Mouse (Mus musculus): ENCODE results near the gene Mast3. TPM values are rescaled to one million over a fixed set of nuclear protein-coding genes. Genes with fewer than 3 reads are reported as not detected.
A peak's percentile ranks its signal among the peaks of the same experiment; 100 is the strongest.

The Mast3 gene
- polyA plus RNA-seq, 1 experiment from 2014 or later: 30.8 TPM

GRCm38 (mm10) chr8:70845108-70845507 is 40.3 kb upstream of the Mast3 start:
- H3K9ac ChIP-seq (replicated peaks; ENCODE audit: low read depth, low read length): no peak overlapping the region
- no peaks in the 10 kb centered on the region for H3K27me3 ChIP-seq (replicated peaks; ENCODE audit: control insufficient read depth, insufficient read depth, low read length)
- H3K9me3 ChIP-seq (ENCODE audit: control insufficient read depth, low read length): no peaks in the 10 kb centered on the region
- H3K27ac ChIP-seq (ENCODE audit: low read length): no peak overlapping the region
- 46% methylated on average over 5 of the region's 5 CpGs for WGBS
- no peak overlapping the region for H3K4me3 ChIP-seq (replicated peaks; ENCODE audit: low read length)
- no peak for ATAC-seq
- no peak overlapping the region for H3K4me2 ChIP-seq (ENCODE audit: low read length)
- H3K4me1 ChIP-seq (replicated peaks; ENCODE audit: control insufficient read depth, insufficient read depth, low read length): peaks cover 4% of the 10 kb centered on the region; the same call in 1 of the 2 replicates
- no peaks in the 10 kb centered on the region for H3K36me3 ChIP-seq (ENCODE audit: control insufficient read depth, insufficient read depth)

GRCm38 (mm10) chr8:70844523-70844922 is 39.7 kb upstream of the Mast3 start:
- Histone ChIP-seq H3K9ac (replicated peaks; ENCODE audit: low read depth, low read length) (no peak overlapping the region), H3K4me3 (replicated peaks; ENCODE audit: low read length) (no peak overlapping the region), H3K27ac (ENCODE audit: low read length) (no peak overlapping the region), H3K36me3 (ENCODE audit: control insufficient read depth, insufficient read depth) (no peaks in the 10 kb centered on the region), H3K27me3 (replicated peaks; ENCODE audit: control insufficient read depth, insufficient read depth, low read length) (no peaks in the 10 kb centered on the region), H3K4me2 (ENCODE audit: low read length) (no peak overlapping the region), H3K4me1 (replicated peaks; ENCODE audit: control insufficient read depth, insufficient read depth, low read length) (peaks cover 5% of the 10 kb centered on the region; the same call in 1 of the 2 replicates), H3K9me3 (ENCODE audit: control insufficient read depth, low read length) (no peaks in the 10 kb centered on the region)
- no peak for ATAC-seq
- WGBS: 1% methylated on average over 6 of the region's 6 CpGs

GRCm38 (mm10) chr8:70843941-70844340 is 39.1 kb upstream of the Mast3 start:
- Histone ChIP-seq H3K4me1 (replicated peaks; ENCODE audit: control insufficient read depth, insufficient read depth, low read length) (peaks cover 5% of the 10 kb centered on the region), H3K9me3 (ENCODE audit: control insufficient read depth, low read length) (no peaks in the 10 kb centered on the region), H3K36me3 (ENCODE audit: control insufficient read depth, insufficient read depth) (no peaks in the 10 kb centered on the region), H3K27ac (ENCODE audit: low read length) (no peak overlapping the region), H3K4me2 (ENCODE audit: low read length) (no peak overlapping the region), H3K9ac (replicated peaks; ENCODE audit: low read depth, low read length) (no peak overlapping the region), H3K27me3 (replicated peaks; ENCODE audit: control insufficient read depth, insufficient read depth, low read length) (no peaks in the 10 kb centered on the region), H3K4me3 (replicated peaks; ENCODE audit: low read length) (no peak overlapping the region)
- ATAC-seq: no peak
- 88% methylated on average over 8 of the region's 8 CpGs for WGBS

- H3K4me2 ChIP-seq (ENCODE audit: low read length): no peak overlapping the region
Observed at GRCm38 (mm10) chr8:70843214-70843773, 38.4 kb upstream of the Mast3 start.

GRCm38 (mm10) chr8:70842484-70842883 is 37.6 kb upstream of the Mast3 start:
- H3K36me3 ChIP-seq (ENCODE audit: control insufficient read depth, insufficient read depth): no peaks in the 10 kb centered on the region
- no peak overlapping the region for H3K4me3 ChIP-seq (replicated peaks; ENCODE audit: low read length)
- H3K27ac ChIP-seq (ENCODE audit: low read length): no peak overlapping the region
- no peak overlapping the region for H3K4me2 ChIP-seq (ENCODE audit: low read length)
- no peaks in the 10 kb centered on the region for H3K27me3 ChIP-seq (replicated peaks; ENCODE audit: control insufficient read depth, insufficient read depth, low read length)
- no peak for ATAC-seq
- H3K9me3 ChIP-seq (ENCODE audit: control insufficient read depth, low read length): no peaks in the 10 kb centered on the region
- H3K4me1 ChIP-seq (replicated peaks; ENCODE audit: control insufficient read depth, insufficient read depth, low read length): peaks cover 11% of the 10 kb centered on the region
- no peak overlapping the region for H3K9ac ChIP-seq (replicated peaks; ENCODE audit: low read depth, low read length)
- WGBS: 73% methylated on average over 25 of the region's 25 CpGs

More at GRCm38 (mm10) chr8:70843214-70843773, 38.4 kb upstream of the Mast3 start:
- Histone ChIP-seq H3K27ac (ENCODE audit: low read length) (no peak overlapping the region), H3K27me3 (replicated peaks; ENCODE audit: control insufficient read depth, insufficient read depth, low read length) (no peaks in the 10 kb centered on the region), H3K9me3 (ENCODE audit: control insufficient read depth, low read length) (no peaks in the 10 kb centered on the region), H3K36me3 (ENCODE audit: control insufficient read depth, insufficient read depth) (no peaks in the 10 kb centered on the region), H3K4me1 (replicated peaks; ENCODE audit: control insufficient read depth, insufficient read depth, low read length) (peaks cover 11% of the 10 kb centered on the region), H3K9ac (replicated peaks; ENCODE audit: low read depth, low read length) (no peak overlapping the region), H3K4me3 (replicated peaks; ENCODE audit: low read length) (no peak overlapping the region)
- WGBS: 88% methylated on average over 5 of the region's 5 CpGs
- no peak for ATAC-seq

GRCm38 (mm10) chr8:70841147-70842072 is 36.6 kb upstream of the Mast3 start:
- Histone ChIP-seq H3K4me1 (replicated peaks; ENCODE audit: control insufficient read depth, insufficient read depth, low read length) (peaks cover 11% of the 10 kb centered on the region), H3K27me3 (replicated peaks; ENCODE audit: control insufficient read depth, insufficient read depth, low read length) (no peaks in the 10 kb centered on the region), H3K27ac (ENCODE audit: low read length) (no peak overlapping the region), H3K4me2 (ENCODE audit: low read length) (no peak overlapping the region), H3K36me3 (ENCODE audit: control insufficient read depth, insufficient read depth) (no peaks in the 10 kb centered on the region), H3K4me3 (replicated peaks; ENCODE audit: low read length) (no peak overlapping the region), H3K9ac (replicated peaks; ENCODE audit: low read depth, low read length) (no peak overlapping the region), H3K9me3 (ENCODE audit: control insufficient read depth, low read length) (no peaks in the 10 kb centered on the region)
- no peak for ATAC-seq
- 39% methylated on average over 22 of the region's 22 CpGs for WGBS

- Histone ChIP-seq H3K27me3 (replicated peaks; ENCODE audit: control insufficient read depth, insufficient read depth, low read length) (no peaks in the 10 kb centered on the region), H3K36me3 (ENCODE audit: control insufficient read depth, insufficient read depth) (no peaks in the 10 kb centered on the region), H3K4me3 (replicated peaks; ENCODE audit: low read length) (no peak overlapping the region), H3K9ac (replicated peaks; ENCODE audit: low read depth, low read length) (no peak overlapping the region), H3K4me2 (ENCODE audit: low read length) (no peak overlapping the region), H3K27ac (ENCODE audit: low read length) (no peak overlapping the region), H3K9me3 (ENCODE audit: control insufficient read depth, low read length) (no peaks in the 10 kb centered on the region), H3K4me1 (replicated peaks; ENCODE audit: control insufficient read depth, insufficient read depth, low read length) (peaks cover 11% of the 10 kb centered on the region)
- WGBS: 58% methylated on average over 10 of the region's 10 CpGs
- no peak for ATAC-seq
Observed at GRCm38 (mm10) chr8:70840590-70840989, 35.7 kb upstream of the Mast3 start.

GRCm38 (mm10) chr8:70839408-70840351 is 34.8 kb upstream of the Mast3 start, which contains the start of gene Arrdc2:
Gene Arrdc2 (minus strand): TSS chr8:70839720.
- Histone ChIP-seq H3K27me3 (replicated peaks; ENCODE audit: control insufficient read depth, insufficient read depth, low read length) (no peaks in the 10 kb centered on the region), H3K9ac (replicated peaks; ENCODE audit: low read depth, low read length) (peak within 1 kb of the TSS; percentile 74), H3K36me3 (ENCODE audit: control insufficient read depth, insufficient read depth) (no peaks in the 10 kb centered on the region), H3K4me3 (replicated peaks; ENCODE audit: low read length) (peak within 1 kb of the TSS; percentile 65), H3K4me1 (replicated peaks; ENCODE audit: control insufficient read depth, insufficient read depth, low read length) (peaks cover 11% of the 10 kb centered on the region), H3K4me2 (ENCODE audit: low read length) (peak within 1 kb of the TSS; percentile 75), H3K9me3 (ENCODE audit: control insufficient read depth, low read length) (no peaks in the 10 kb centered on the region), H3K27ac (ENCODE audit: low read length) (peak within 1 kb of the TSS; percentile 93)
- ATAC-seq: peak; percentile 97
- WGBS: 2% methylated on average over 55 of the region's 55 CpGs
